Mouse (Mus musculus) heart, postnatal 0 days (tissue): ENCODE data around the gene Fscn3.

Experiments used
- CTCF ChIP-seq: IDR thresholded peaks from 2 replicates; pipeline ENCODE4 v1.5.1; 2016; ENCODE audit warnings: antibody characterized with exemption, control low read depth, low read depth
- EP300 ChIP-seq: IDR thresholded peaks from 2 replicates; pipeline ENCODE4 v1.6.1; 2016; ENCODE audit warnings: antibody characterized with exemption, low read depth

DNA sequence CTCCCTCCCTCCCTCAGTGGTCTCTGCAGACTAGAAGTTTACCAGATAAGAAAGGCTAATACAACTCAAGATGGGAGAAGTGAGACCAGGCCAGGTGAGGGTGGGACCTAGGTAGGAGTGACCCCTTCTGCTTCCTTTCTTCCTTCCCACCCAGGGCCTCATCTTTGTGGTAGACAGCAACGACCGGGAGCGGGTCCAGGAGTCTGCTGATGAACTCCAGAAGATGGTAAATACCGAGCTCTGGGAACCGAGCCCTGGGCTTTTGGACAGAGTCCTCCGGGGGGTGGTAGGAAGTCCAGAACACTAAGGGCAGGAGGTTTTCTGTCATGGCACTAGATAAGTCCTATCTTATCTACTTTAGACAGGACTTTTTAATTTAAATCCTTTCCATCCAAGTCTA, 2.6 kb upstream of the Fscn3 start:
- TF ChIP-seq CTCF (no peak), EP300 (no peak)
